Mouse (Mus musculus): ENCODE results near the gene Ckap2.

Ckap2 gene

DNA sequence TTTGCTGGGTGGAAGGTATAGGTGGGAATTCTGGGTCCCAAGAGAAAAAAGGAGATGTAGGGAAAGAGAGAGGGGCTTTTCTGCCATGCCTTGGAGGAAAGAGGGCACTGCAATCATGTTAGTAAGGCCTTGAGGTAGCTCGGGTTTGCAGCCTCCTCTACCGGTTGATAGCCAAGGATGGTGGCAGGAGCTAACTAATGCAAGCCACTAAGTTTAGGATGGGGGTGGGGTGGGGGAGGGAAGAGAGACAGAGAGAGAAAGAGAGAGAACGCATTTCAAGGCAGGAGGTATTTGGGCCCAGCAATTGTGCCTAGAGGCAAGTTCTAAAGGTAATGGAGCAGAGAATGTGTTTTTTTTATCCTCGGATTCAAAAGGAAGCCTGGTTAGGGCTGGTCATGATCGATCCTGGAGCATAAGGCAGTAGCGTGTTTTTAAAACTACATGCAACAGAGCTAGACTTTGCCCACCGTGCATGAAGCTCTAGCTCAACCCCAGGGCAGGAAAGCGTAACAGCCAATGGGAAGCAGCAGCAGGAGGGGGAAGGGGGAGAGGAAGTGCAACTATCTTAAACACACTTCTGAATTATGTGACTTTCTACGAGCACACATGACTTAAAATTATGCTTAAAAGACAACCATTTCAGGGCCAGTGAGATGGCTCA, 37.8 kb downstream of the Ckap2 start:
- DNase-seq: no peak

GRCm38 (mm10) chr8:22145831-22146230, 39.8 kb downstream of the Ckap2 start:
- no peak for DNase-seq

- no peak for DNase-seq
Measured at GRCm38 (mm10) chr8:22143764-22144491, 41.7 kb downstream of the Ckap2 start.

- DNase-seq: no peak
Measured at GRCm38 (mm10) chr8:22142592-22142991, 43.0 kb downstream of the Ckap2 start.

DNA sequence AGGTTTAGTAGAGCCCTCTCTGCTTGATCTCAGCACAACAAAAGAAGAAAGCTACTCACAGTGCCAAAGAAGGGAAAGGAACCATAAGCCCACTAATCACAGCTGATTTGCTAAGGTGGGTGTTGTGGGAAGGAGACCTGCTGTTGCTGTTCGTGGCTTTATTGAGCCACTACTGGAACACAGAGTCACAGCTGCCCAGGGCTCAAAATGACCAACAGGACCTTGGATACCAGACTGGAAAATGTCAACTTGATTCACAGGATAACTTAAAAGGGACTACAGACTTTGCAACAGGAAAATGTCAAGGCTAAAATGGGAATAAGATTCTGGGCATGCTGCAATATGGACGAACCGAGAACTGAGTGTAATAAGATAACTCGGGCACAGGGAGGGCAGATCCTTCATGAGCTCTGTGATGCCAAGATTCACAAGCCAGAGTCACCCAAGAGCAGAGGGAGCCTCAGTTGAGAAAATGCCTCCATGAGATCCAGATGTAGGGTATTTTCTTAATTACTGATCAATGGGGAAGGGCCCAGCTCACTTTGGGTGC, 43.7 kb downstream of the Ckap2 start:
- no peak for DNase-seq

DNA sequence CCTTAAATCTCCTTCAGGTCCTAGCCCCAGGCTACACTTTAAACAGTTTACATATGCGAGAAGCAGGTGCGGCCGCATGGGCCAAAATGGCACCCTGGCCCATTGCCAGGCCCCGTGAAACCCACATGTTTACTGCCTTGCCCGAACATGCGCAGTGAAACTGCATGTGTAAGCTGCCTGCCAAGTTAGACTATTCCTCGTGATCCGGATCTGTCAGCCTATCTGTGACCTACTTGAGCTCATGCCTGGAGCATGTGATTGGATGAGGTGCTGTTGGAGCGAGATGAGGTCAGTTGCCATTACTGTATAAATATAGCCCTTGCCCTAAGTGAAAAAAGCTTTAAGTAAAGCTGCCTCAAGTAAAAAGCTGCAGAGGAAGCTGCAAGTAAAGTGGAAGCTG, 49.2 kb downstream of the Ckap2 start:
- peak; percentile 8 for DNase-seq

GRCm38 (mm10) chr8:22134750-22135135, 50.9 kb downstream of the Ckap2 start:
- DNase-seq: no peak

GRCm38 (mm10) chr8:22134078-22134749, 51.4 kb downstream of the Ckap2 start:
- DNase-seq: no peak

- no peak for DNase-seq
Measured at GRCm38 (mm10) chr8:22132062-22132461, 53.6 kb downstream of the Ckap2 start.

DNA sequence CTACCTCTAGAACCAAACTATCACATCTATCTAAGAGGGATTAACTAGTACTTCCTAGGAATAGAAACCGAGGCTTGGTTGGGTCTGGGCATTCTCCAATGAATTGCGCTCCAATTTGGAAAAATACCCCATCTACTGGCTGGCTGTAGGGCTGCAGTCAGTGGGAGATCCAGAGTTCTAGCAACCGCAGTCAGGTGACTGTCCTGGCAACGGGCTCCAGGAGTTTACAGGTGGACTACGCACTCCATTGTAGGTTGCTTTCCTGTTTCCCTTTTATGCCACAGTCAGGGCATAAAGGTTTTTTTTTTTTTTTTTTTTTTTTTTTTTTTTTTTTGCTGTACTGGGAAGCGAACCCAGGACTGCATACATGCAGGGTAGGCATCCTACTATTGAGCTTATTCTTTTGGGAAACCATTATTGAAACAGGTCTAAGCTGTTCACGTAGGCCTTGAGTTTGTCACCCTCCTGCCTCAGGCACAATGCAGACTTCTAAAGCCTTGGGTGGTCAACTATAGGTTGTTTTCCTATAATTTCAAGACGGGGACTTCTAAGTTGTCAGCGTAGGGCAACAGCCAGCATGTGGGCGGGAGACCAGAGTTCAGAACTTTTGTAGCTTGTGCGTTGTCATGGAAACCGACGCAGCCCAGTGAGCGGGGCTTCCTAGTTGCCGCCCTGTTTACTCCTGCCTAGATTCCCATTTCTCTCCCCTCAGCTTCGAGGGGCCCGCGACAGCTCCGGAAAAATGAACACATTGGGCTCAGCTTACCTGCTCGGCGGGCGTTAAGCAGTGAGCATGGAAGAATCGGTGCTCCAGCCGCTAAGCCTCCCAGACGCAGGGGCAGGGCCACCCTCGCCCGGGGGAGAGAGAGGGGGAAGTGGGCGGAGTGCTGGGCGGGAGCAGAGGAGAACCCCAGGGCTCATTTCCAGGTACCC, 61.1 kb downstream of the Ckap2 start, which contains the start of gene Nek5:
TSS of gene Nek5 (minus strand) at position 834 of the 933 bp plus-strand sequence.
- DNase-seq: peak; percentile 62
